Mouse (Mus musculus): ENCODE results near the gene Nol9. TPM values are rescaled to one million over a fixed set of nuclear protein-coding genes. Genes with fewer than 3 reads are reported as not detected.

Nol9 gene
- total and polyA plus RNA-seq, 2 experiments from 2014 or later = 17.1 to 33.0 TPM

- peak; percentile 34 for DNase-seq (ENCODE audit: low spot score)
Observed at GRCm38 (mm10) chr4:152010091-152010706, 28.9 kb upstream of the Nol9 start.

DNA sequence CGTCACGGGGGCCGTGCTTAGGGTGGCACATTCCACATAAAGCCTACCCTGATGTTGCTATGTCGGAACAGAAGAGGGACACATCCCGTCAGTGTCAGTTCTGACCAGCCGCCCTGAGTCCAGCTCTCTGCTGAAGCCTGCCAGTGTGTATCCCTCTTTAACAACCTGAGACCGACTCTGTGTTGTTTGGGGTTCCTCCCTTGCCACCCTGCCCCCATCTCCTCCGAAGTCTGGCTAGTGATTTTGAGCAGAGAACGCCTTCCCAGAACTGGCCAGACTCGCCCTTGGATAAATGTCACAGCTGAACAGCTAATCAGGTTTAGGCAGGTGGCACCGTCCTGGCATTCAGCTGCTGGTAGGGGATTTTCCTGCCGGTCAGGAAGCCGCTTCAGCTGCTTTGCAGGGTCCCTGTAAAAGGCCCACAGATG is 28.4 kb upstream of the Nol9 start:
- H3K27me3 ChIP-seq (ENCODE audit: insufficient read depth, low read length) = no peaks in the 10 kb centered on the region; the same call in 1 of the 2 replicates
- no peaks in the 10 kb centered on the region for H3K9me3 ChIP-seq (ENCODE audit: low read length)
- DNase-seq (ENCODE audit: low spot score) (no peak), ATAC-seq (no peak)
- peak overlapping the region; percentile 68 for H3K9ac ChIP-seq (replicated peaks; ENCODE audit: low read length)
- WGBS = 14% methylated on average over 13 of the region's 13 CpGs
- TF ChIP-seq CTCF (IDR thresholded peaks at IDR 0.05; ENCODE audit: low read depth) = no peak
- H3K4me3 ChIP-seq (ENCODE audit: low read length) = peak overlapping the region; percentile 72
- peak overlapping the region; percentile 100 for H3K4me2 ChIP-seq (ENCODE audit: low read depth, low read length)
- peaks cover 14% of the 10 kb centered on the region for H3K36me3 ChIP-seq (ENCODE audit: insufficient read depth, low read length)
- H3K27ac ChIP-seq = peak overlapping the region; percentile 38
- H3K4me1 ChIP-seq (ENCODE audit: insufficient read depth, low read length) = peaks cover 12% of the 10 kb centered on the region

More at GRCm38 (mm10) chr4:152010091-152010706, 28.9 kb upstream of the Nol9 start:
- Histone ChIP-seq H3K36me3 (ENCODE audit: insufficient read depth, low read length) (peaks cover 10% of the 10 kb centered on the region), H3K4me1 (ENCODE audit: insufficient read depth, low read length) (peaks cover 12% of the 10 kb centered on the region), H3K27ac (peak overlapping the region; percentile 38; the same call in 1 of the 2 replicates), H3K27me3 (ENCODE audit: insufficient read depth, low read length) (no peaks in the 10 kb centered on the region; the same call in 1 of the 2 replicates), H3K4me3 (ENCODE audit: low read length) (peak overlapping the region; percentile 72), H3K9ac (replicated peaks; ENCODE audit: low read length) (peak overlapping the region; percentile 68), H3K9me3 (ENCODE audit: low read length) (no peaks in the 10 kb centered on the region), H3K4me2 (ENCODE audit: low read depth, low read length) (peak overlapping the region; percentile 100)
- no peak for TF ChIP-seq CTCF (IDR thresholded peaks at IDR 0.05; ENCODE audit: low read depth)
- no peak for ATAC-seq
- WGBS = 3% methylated on average over 10 of the region's 10 CpGs

DNA sequence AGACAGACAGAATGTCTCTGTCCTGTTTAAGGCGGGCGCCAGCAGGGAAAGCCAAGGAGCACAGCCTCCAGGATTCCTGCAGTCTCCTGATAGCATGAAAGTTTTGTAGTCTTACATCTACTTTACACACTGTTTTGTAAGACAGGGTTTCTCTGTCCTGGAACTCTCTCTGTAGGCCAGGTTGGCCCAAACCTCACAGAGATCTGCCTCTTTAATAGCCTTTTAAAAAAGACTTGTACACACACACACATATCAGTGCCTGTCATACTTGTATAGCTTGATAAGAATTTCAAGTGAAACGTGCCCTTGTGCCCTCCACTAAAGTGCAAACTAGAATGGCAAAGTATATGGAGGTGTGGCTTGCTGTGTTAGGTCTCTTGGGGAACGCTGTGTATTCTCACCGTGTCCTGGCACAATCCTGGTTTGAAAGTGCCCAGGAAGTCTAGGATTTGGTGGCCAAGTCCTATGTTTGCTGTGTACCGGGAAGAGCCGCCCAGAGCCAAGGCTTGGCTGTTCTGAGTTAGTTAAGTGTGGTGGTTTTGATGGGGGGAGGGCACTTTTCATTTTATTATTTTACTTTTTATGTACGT is 27.9 kb upstream of the Nol9 start:
- peak overlapping the region; percentile 38 for H3K27ac ChIP-seq
- H3K9me3 ChIP-seq (ENCODE audit: low read length) = no peaks in the 10 kb centered on the region
- no peak for DNase-seq (ENCODE audit: low spot score)
- no peak for TF ChIP-seq CTCF (IDR thresholded peaks at IDR 0.05; ENCODE audit: low read depth)
- H3K36me3 ChIP-seq (ENCODE audit: insufficient read depth, low read length) = peaks cover 19% of the 10 kb centered on the region
- H3K9ac ChIP-seq (replicated peaks; ENCODE audit: low read length) = peak overlapping the region; percentile 68; the same call in 1 of the 2 replicates
- H3K4me3 ChIP-seq (ENCODE audit: low read length) = peak overlapping the region; percentile 72
- WGBS = 81% methylated on average over 8 of the region's 8 CpGs
- H3K4me1 ChIP-seq (ENCODE audit: insufficient read depth, low read length) = peaks cover 12% of the 10 kb centered on the region
- H3K4me2 ChIP-seq (ENCODE audit: low read depth, low read length) = peak overlapping the region; percentile 100
- H3K27me3 ChIP-seq (ENCODE audit: insufficient read depth, low read length) = no peaks in the 10 kb centered on the region; the same call in 1 of the 2 replicates
- ATAC-seq = no peak

DNA sequence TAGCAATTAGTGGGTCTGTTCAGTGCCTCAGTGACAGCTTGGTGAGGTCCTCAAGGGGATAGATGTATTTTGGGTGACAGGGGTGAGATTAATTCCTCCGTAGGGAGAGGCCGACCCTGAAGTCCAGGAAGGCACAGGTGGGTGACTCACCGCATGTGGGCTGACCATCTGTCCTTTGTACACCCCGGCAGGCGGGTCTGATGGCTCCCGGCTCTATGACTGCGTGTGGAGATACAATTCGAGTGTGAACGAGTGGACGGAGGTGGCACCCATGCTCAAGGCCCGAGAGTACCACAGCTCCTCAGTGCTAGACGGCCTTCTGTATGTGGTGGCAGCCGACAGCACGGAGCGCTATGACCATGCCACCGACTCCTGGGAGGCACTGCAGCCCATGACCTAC is 27.0 kb upstream of the Nol9 start:
- Histone ChIP-seq H3K9me3 (ENCODE audit: low read length) (no peaks in the 10 kb centered on the region), H3K9ac (replicated peaks; ENCODE audit: low read length) (no peak overlapping the region), H3K36me3 (ENCODE audit: insufficient read depth, low read length) (peaks cover 19% of the 10 kb centered on the region), H3K4me2 (ENCODE audit: low read depth, low read length) (no peak overlapping the region), H3K27ac (no peak overlapping the region), H3K4me3 (ENCODE audit: low read length) (no peak overlapping the region), H3K4me1 (ENCODE audit: insufficient read depth, low read length) (peaks cover 12% of the 10 kb centered on the region), H3K27me3 (ENCODE audit: insufficient read depth, low read length) (no peaks in the 10 kb centered on the region)
- TF ChIP-seq CTCF (IDR thresholded peaks at IDR 0.05; ENCODE audit: low read depth) = no peak
- DNase-seq (ENCODE audit: low spot score) = no peak
- no peak for ATAC-seq
- WGBS = 90% methylated on average over 16 of the region's 16 CpGs

- no peak for ATAC-seq
- Histone ChIP-seq H3K4me2 (ENCODE audit: low read depth, low read length) (no peak overlapping the region), H3K27me3 (ENCODE audit: insufficient read depth, low read length) (no peaks in the 10 kb centered on the region), H3K36me3 (ENCODE audit: insufficient read depth, low read length) (peaks cover 23% of the 10 kb centered on the region), H3K9me3 (ENCODE audit: low read length) (no peaks in the 10 kb centered on the region), H3K9ac (replicated peaks; ENCODE audit: low read length) (no peak overlapping the region), H3K4me3 (ENCODE audit: low read length) (no peak overlapping the region), H3K4me1 (ENCODE audit: insufficient read depth, low read length) (peaks cover 12% of the 10 kb centered on the region; the same call in 1 of the 2 replicates), H3K27ac (no peak overlapping the region)
- no peak for TF ChIP-seq CTCF (IDR thresholded peaks at IDR 0.05; ENCODE audit: low read depth)
- WGBS = 84% methylated on average over 12 of the region's 12 CpGs
- DNase-seq (ENCODE audit: low spot score) = no peak
Observed at GRCm38 (mm10) chr4:152013036-152013813, 25.9 kb upstream of the Nol9 start.

- Histone ChIP-seq H3K9ac (replicated peaks; ENCODE audit: low read length) (no peak overlapping the region; the same call in 1 of the 2 replicates), H3K36me3 (ENCODE audit: insufficient read depth, low read length) (peaks cover 58% of the 10 kb centered on the region), H3K4me1 (ENCODE audit: insufficient read depth, low read length) (no peaks in the 10 kb centered on the region), H3K27me3 (ENCODE audit: insufficient read depth, low read length) (no peaks in the 10 kb centered on the region), H3K4me3 (ENCODE audit: low read length) (no peak overlapping the region), H3K27ac (no peak overlapping the region), H3K9me3 (ENCODE audit: low read length) (no peaks in the 10 kb centered on the region), H3K4me2 (ENCODE audit: low read depth, low read length) (no peak overlapping the region)
- WGBS = 88% methylated on average over 6 of the region's 6 CpGs
- DNase-seq (ENCODE audit: low spot score) (no peak), ATAC-seq (no peak)
- TF ChIP-seq CTCF (IDR thresholded peaks at IDR 0.05; ENCODE audit: low read depth) = no peak
Observed at GRCm38 (mm10) chr4:152019073-152019472, 20.0 kb upstream of the Nol9 start.

Data from hindbrain, postnatal 0 days (tissue).